Mouse (Mus musculus) embryonic facial prominence, embryonic 11.5 days (tissue): ENCODE measurements at regions not wholly inside any gene's neighbourhood (a gene's known extent, or its start where the extent isn't known, plus 50 kb on each side); places are given as distances from the start of the nearest gene placed in this dataset.
"Not testable (repeated sequence)": the region's sequence is repeated elsewhere in the genome, so short reads cannot be mapped to it uniquely, and the experiment has no call there.

ENCODE experiments used
- ATAC-seq: fragments of 200-750 bp; cut with Nextera tagmentation; replicated peaks from 2 replicates; pipeline ENCODE4 v1.8.0; 2017; ENCODE audit warnings: low read depth; ENCODE audit not compliant: insufficient number of reproducible peaks, low FRiP score, low TSS enrichment
- DNase-seq: peaks from one replicate; pipeline ENCODE4 v3.0.0-alpha.2; 2015; ENCODE audit warnings: low spot score
- H3K27ac ChIP-seq: fragments of 300-500 bp; sonication (generic); replicated peaks from 2 replicates; pipeline ENCODE4 v1.5.1; 2014; ENCODE audit warnings: mild to moderate bottlenecking, low read depth, low read length, control low read depth
- H3K27me3 ChIP-seq: fragments of 300-500 bp; sonication (generic); 2 replicates; pipeline ENCODE4 v1.6.1; 2014; ENCODE audit warnings: mild to moderate bottlenecking, low read length, moderate library complexity, mixed read lengths; ENCODE audit not compliant: control insufficient read depth, insufficient read depth
- H3K36me3 ChIP-seq: fragments of 300-500 bp; sonication (generic); replicated peaks from 2 replicates; pipeline ENCODE4 v1.6.1; 2014; ENCODE audit warnings: low read depth, mild to moderate bottlenecking, low read length, moderate library complexity, mixed read lengths; ENCODE audit not compliant: control insufficient read depth, insufficient read depth
- H3K4me1 ChIP-seq: fragments of 300-500 bp; sonication (generic); 2 replicates; pipeline ENCODE4 v1.6.1; 2014; ENCODE audit warnings: low read length, mixed read lengths; ENCODE audit not compliant: control insufficient read depth, insufficient read depth
- H3K4me2 ChIP-seq: fragments of 300-500 bp; sonication (generic); 2 replicates; pipeline ENCODE4 v1.6.1; 2014; ENCODE audit warnings: low read depth, mild to moderate bottlenecking, control low read depth, low read length, moderate library complexity
- H3K4me3 ChIP-seq: fragments of 300-500 bp; sonication (generic); 2 replicates; pipeline ENCODE4 v1.5.1; 2014; ENCODE audit warnings: low read depth, low read length, control low read depth
- H3K9ac ChIP-seq: fragments of 300-500 bp; sonication (generic); replicated peaks from 2 replicates; pipeline ENCODE4 v1.6.1; 2014; ENCODE audit warnings: mild to moderate bottlenecking, control low read depth, low read length
- H3K9me3 ChIP-seq: fragments of 300-500 bp; sonication (generic); replicated peaks from 2 replicates; pipeline ENCODE4 v1.6.1; 2016; ENCODE audit warnings: mild to moderate bottlenecking, low read length, inconsistent platforms, mixed read lengths; ENCODE audit not compliant: control insufficient read depth
- WGBS: fragments of 180-500 bp; shearing (Covaris S2); extraction: QIAGEN DNeasy Blood & Tissue Kit; methylation state at CpG from one replicate; pipeline ENCODE4 v1.1.7; 2014; 5-methylcytosine and 5-hydroxymethylcytosine counted together

DNA sequence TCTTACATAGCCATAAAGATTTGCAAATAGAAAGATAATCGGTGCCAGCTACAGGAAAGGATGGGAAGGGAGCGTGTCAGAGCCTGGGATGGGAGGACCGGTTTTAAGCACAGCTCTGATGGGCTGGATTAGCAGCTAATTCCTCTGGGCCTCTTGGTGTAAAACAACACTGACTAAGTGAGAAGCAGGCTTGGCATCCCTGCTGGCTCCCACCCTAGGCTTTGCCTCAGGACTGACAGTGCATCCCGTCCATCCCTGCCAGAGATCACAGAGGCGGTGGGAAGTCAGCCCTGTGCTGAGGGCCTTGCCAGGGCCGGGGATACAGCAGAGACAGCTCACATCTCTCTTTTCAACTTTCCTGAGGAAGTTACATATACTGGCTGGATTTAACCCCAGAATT lies 90.8 kb upstream of the Sh3gl3 start:
- Histone ChIP-seq H3K4me2 (no peak overlapping the region), H3K4me3 (no peak overlapping the region), H3K27ac (no peak overlapping the region), H3K36me3 (no peaks in the 10 kb centered on the region), H3K9ac (no peak overlapping the region), H3K27me3 (no peaks in the 10 kb centered on the region), H3K4me1 (no peaks in the 10 kb centered on the region; the same call in 1 of the 2 replicates), H3K9me3 (no peaks in the 10 kb centered on the region)
- peak; percentile 24 for DNase-seq
- 20% methylated on average over 6 of the region's 6 CpGs for WGBS
- no peak for ATAC-seq

DNA sequence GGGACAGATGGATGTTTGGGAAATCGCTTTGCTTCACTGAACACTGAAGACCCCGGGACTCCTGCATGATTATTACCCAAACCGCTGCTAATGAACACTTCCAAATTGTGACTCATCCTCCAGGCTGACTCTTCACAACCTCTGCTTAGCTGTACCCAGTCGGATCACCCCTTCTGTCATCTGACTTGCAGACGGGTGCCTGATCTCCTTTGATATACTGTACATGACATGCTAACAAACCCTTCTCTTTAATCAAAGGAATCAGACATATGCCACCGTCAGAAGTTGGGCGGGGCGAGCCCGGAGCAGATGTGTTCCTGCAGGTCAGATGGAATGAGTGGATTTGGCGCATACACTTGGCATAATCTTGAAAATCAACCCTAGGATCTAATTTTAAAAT lies 89.2 kb upstream of the Sh3gl3 start:
- ATAC-seq, result no peak

DNA sequence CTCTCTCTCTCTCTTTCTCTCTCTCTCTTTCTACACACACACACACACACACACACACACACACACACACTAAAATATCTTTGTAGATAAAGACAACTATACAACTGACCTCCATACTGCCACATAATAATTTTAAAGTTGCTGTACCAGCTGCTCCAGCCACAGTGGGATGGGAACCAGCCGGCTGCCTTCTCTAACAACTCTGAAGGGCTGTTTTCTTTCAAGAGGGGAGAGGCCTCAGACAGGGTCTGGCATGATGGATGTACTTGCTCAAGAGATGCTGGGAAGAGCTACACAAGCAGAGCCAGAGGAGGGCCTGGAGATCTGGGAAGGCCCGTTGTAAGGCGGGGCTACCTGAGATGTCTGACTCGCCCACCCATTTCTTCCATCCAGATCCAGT lies 88.4 kb upstream of the Sh3gl3 start:
- H3K27ac ChIP-seq, result no peak overlapping the region

More for the DNA sequence above, 89.2 kb upstream of the Sh3gl3 start:
- Histone ChIP-seq H3K4me3 (no peak overlapping the region), H3K4me1 (no peaks in the 10 kb centered on the region; the same call in 1 of the 2 replicates), H3K27ac (no peak overlapping the region), H3K4me2 (no peak overlapping the region), H3K9ac (no peak overlapping the region), H3K9me3 (no peaks in the 10 kb centered on the region), H3K27me3 (no peaks in the 10 kb centered on the region), H3K36me3 (no peaks in the 10 kb centered on the region)
- 75% methylated on average over 10 of the region's 10 CpGs for WGBS
- no peak for DNase-seq

DNA sequence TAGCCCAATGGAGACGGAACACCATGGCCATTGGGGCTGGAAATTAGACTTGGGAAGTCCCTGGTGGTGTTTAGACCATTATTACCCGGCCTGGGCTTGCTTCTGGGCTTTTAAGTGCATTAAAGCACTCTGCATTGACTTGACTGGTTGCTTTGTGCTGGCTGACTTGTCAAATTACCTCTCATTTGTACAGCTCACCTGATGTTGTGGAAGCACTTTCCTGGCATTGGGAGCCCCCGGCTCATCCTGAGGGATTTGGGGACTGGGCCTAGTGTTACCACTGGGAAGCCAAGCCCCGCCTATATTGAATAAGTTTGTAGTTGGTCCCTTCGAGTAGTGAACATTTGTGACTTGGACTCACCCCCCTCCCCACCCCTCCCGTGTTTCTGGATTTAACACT lies 75.5 kb upstream of the Sh3gl3 start:
- Histone ChIP-seq H3K36me3 (no peaks in the 10 kb centered on the region), H3K9ac (no peak overlapping the region), H3K27ac (no peak overlapping the region), H3K27me3 (no peaks in the 10 kb centered on the region), H3K4me1 (no peaks in the 10 kb centered on the region), H3K4me3 (no peak overlapping the region), H3K9me3 (no peaks in the 10 kb centered on the region), H3K4me2 (no peak overlapping the region)
- 64% methylated on average over 6 of the region's 6 CpGs for WGBS
- ATAC-seq (no peak), DNase-seq (no peak)

More for the DNA sequence above, 88.4 kb upstream of the Sh3gl3 start:
- Histone ChIP-seq H3K27me3 (no peaks in the 10 kb centered on the region), H3K9me3 (no peaks in the 10 kb centered on the region), H3K9ac (no peak overlapping the region), H3K4me2 (no peak overlapping the region), H3K4me1 (no peaks in the 10 kb centered on the region; the same call in 1 of the 2 replicates), H3K4me3 (no peak overlapping the region), H3K36me3 (no peaks in the 10 kb centered on the region)
- ATAC-seq (no peak), DNase-seq (no peak)
- WGBS, result 84% methylated on average over 4 of the region's 4 CpGs

DNA sequence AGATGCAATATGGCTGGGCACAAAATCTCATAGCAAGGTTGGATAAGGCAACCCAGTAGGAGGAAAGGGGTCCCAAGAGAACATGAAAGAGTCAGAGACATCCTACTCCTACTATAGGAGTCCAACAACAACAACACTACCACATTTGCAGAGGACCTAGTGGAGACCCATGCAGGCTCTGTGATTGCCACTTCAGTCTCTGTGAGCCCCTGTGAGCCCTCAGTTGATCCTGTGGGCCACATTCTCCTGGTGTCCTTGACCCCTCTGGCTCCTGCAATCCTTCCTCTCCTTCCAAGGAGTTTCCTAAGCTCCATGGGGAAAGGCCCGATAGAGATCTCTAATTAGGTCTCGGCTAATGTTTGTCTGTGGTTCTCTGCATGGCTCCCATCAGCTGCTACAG lies 72.3 kb upstream of the Sh3gl3 start:
- 84% methylated on average over 2 of the region's 2 CpGs for WGBS
- no peaks in the 10 kb centered on the region for H3K4me1 ChIP-seq
- no peaks in the 10 kb centered on the region for H3K9me3 ChIP-seq
- H3K27me3 ChIP-seq, result no peaks in the 10 kb centered on the region
- ATAC-seq, result no peak
- no peaks in the 10 kb centered on the region for H3K36me3 ChIP-seq
- no peak overlapping the region for H3K4me3 ChIP-seq
- no peak overlapping the region for H3K27ac ChIP-seq
- H3K4me2 ChIP-seq, result no peak overlapping the region
- no peak overlapping the region for H3K9ac ChIP-seq
- DNase-seq, result no peak

DNA sequence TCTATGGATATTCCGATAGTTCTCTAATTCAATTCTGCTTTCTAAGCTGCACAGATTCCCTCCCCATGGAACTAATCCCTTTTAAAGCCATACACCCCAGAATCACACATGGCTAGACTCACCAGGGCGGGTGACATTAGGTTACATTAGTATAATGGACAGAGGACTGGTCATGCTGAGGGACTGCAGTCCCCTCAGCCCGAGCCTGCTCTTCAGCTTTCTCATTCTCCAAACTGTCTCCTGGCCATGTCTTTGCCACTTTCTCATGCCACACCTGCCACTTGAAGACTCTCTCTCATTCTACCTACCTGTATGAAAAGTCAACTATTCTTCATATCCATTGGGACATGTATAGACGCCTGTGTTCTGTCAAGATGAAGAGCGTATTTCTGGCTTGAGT lies 68.0 kb upstream of the Sh3gl3 start:
- Histone ChIP-seq H3K36me3 (no peaks in the 10 kb centered on the region), H3K9ac (no peak overlapping the region), H3K4me1 (no peaks in the 10 kb centered on the region), H3K4me3 (no peak overlapping the region), H3K27ac (no peak overlapping the region), H3K9me3 (no peaks in the 10 kb centered on the region), H3K27me3 (no peaks in the 10 kb centered on the region), H3K4me2 (no peak overlapping the region)
- DNase-seq, result no peak
- WGBS, result 90% methylated on average over 5 of the region's 5 CpGs
- no peak for ATAC-seq

DNA sequence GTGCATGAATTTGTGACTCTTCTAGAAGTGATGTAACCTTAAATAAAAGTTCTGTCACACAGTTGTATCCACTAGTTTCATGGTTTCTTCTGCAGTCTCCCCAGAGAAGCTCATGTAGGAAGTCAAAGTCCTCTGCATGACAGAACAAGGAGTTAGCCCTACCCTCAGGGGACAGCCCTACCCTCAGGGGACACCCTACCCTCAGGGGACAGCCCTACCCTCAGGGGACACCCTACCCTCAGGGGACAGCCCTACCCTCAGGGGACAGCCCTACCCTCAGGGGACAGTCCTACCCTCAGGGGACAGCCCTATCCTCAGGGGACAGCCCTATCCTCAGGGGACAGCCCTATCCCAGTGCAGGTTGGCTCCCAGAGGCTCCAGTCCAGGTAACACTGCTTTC lies 64.5 kb upstream of the Sh3gl3 start:
- not testable (repeated sequence) for H3K4me3 ChIP-seq, H3K4me2 ChIP-seq, DNase-seq, H3K9me3 ChIP-seq, H3K36me3 ChIP-seq, H3K27ac ChIP-seq, H3K4me1 ChIP-seq, ATAC-seq, H3K9ac ChIP-seq, H3K27me3 ChIP-seq

DNA sequence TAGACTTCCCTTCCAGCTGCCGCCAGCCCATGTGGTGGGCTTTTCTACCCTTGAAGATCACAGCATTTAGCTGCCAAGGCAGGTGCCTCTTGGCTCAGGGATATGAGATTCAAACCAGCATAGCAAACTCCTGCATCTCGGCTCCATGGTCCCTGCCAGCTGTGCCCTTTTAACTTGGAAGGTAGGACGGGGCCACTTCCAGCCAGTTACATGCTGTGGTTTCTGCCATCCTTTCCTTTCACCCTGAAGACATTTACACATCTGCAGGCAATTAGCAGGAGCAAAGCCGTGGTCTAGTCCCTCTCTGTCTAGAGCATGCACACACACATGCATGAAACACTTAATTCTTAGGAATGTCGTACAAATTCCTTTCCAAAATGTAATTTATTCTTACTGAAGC lies 64.1 kb upstream of the Sh3gl3 start:
- Histone ChIP-seq H3K27me3 (no peaks in the 10 kb centered on the region), H3K9ac (no peak overlapping the region), H3K4me3 (no peak overlapping the region), H3K36me3 (no peaks in the 10 kb centered on the region), H3K4me2 (no peak overlapping the region), H3K9me3 (no peaks in the 10 kb centered on the region), H3K4me1 (no peaks in the 10 kb centered on the region), H3K27ac (no peak overlapping the region)
- ATAC-seq (peak; percentile 90), DNase-seq (peak; percentile 88)
- WGBS, result 24% methylated on average over 5 of the region's 5 CpGs
